In genomic region chr3:45198994-45199589, GRCm38 (mm10) we compare ENCODE assay signal across 17 mouse cellular contexts.
"Had no signal": no experiment of that assay in that cellular context is flagged by ENCODE, and none has a peak within 500 bp of the region (broad histone marks: within the 10 kb centered on the region; RNA-seq: fewer than 3 reads in every experiment).

No protein-coding gene starts in this region.

- H3K27me3 ChIP-seq: liver, embryonic 13.5 days; liver, embryonic 15.5 days; megakaryocyte, embryonic 14.5 days; midbrain, embryonic 13.5 days; midbrain, embryonic 15.5 days; neural tube, embryonic 12.5 days; stomach, embryonic 15.5 days had no signal

- H3K9ac ChIP-seq: liver, embryonic 13.5 days; liver, embryonic 15.5 days; liver, postnatal 0 days; midbrain, embryonic 13.5 days; midbrain, embryonic 15.5 days; neural tube, embryonic 12.5 days; stomach, embryonic 15.5 days had no signal

- H3K36me3 ChIP-seq: liver, embryonic 13.5 days; liver, embryonic 15.5 days; midbrain, embryonic 13.5 days; midbrain, embryonic 15.5 days; neural tube, embryonic 12.5 days; stomach, embryonic 15.5 days had no signal

- DNase-seq: liver, embryonic 13.5 days; liver, postnatal 0 days; lung, postnatal 14 days; right cerebral cortex, postnatal 14 days; thymus, adult 2 months; thymus, postnatal 25 days; thymus, postnatal 4 days had no signal

- H3K27ac ChIP-seq: liver, embryonic 13.5 days; liver, embryonic 15.5 days; macrophage; midbrain, embryonic 13.5 days; midbrain, embryonic 15.5 days; neural tube, embryonic 12.5 days; stomach, embryonic 15.5 days; stomach, postnatal 0 days had no signal

- H3K4me1 ChIP-seq: liver, embryonic 13.5 days; liver, embryonic 15.5 days; megakaryocyte, embryonic 14.5 days; midbrain, embryonic 13.5 days; midbrain, embryonic 15.5 days; neural tube, embryonic 12.5 days; stomach, embryonic 15.5 days had no signal

- H3K4me2 ChIP-seq: liver, embryonic 11.5 days; liver, embryonic 13.5 days; liver, embryonic 15.5 days; midbrain, embryonic 11.5 days; midbrain, embryonic 13.5 days; midbrain, embryonic 15.5 days; neural tube, embryonic 12.5 days; stomach, embryonic 15.5 days had no signal

- H3K9me3 ChIP-seq: liver, embryonic 13.5 days; liver, embryonic 15.5 days; megakaryocyte, embryonic 14.5 days; midbrain, embryonic 13.5 days; midbrain, embryonic 15.5 days; neural tube, embryonic 12.5 days; stomach, embryonic 15.5 days had no signal

- ATAC-seq: liver, postnatal 0 days; midbrain, embryonic 13.5 days; midbrain, embryonic 15.5 days had no signal

- H3K4me3 ChIP-seq: liver, embryonic 13.5 days; liver, embryonic 15.5 days; megakaryocyte, embryonic 14.5 days; midbrain, embryonic 13.5 days; midbrain, embryonic 15.5 days; neural tube, embryonic 12.5 days; stomach, embryonic 15.5 days had no signal
